Mouse (Mus musculus): Measurements from ENCODE around the gene Mup5. TPM values are rescaled to one million over a fixed set of nuclear protein-coding genes. Genes with fewer than 3 reads are reported as not detected.
"Not testable (repeated sequence)": the region's sequence is repeated elsewhere in the genome, so short reads cannot be mapped to it uniquely, and the experiment has no call there.

Gene Mup5
- not detected in 3 replicates for total RNA-seq (2017)

DNA sequence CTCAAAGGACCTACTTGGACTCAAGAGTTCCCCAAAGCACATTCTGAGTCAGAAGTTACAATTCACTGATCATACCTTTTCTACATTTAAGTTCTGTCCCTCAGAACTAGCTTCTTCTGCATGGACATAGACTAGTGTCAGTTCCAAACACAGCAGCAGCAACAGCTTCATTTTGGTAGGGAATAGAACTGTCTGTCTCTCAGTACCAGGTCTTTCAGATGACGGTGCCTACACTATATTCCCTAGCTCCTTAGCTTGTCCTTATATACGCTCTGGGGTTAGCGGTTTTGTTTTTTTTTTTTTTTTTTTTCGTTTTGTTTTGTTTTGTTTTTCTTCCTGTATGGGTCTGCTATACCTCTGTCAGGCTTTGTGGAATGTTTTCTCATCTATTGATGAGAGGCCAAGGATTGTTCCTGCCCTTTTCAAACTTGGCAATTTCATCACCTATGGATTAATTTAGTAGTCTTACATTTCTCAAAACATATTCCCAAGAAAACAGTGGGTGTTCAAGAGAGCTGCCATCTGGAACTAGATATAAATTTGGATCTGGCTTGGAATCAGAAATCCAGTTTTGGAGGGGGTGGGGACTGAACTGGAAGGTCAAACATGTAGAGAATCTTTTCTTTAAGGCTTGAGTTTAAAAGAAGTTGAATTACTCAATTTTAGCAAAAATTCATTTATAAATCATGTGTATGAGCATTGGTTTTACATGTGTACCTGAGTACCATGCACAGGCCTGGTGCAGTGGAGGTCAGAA lies at the start of gene Mup5:
TSS of gene Mup5 (minus strand) at position 282 of the 757 bp plus-strand sequence.
- ATAC-seq (replicated peaks; ENCODE audit: insufficient number of reproducible peaks, low FRiP score, low TSS enrichment, poor library complexity, severe bottlenecking) = no peak

- no peak for ATAC-seq (replicated peaks; ENCODE audit: insufficient number of reproducible peaks, low FRiP score, low TSS enrichment, poor library complexity, severe bottlenecking)
Measured at GRCm38 (mm10) chr4:61858160-61858559, 23.1 kb upstream of the Mup5 start.

DNA sequence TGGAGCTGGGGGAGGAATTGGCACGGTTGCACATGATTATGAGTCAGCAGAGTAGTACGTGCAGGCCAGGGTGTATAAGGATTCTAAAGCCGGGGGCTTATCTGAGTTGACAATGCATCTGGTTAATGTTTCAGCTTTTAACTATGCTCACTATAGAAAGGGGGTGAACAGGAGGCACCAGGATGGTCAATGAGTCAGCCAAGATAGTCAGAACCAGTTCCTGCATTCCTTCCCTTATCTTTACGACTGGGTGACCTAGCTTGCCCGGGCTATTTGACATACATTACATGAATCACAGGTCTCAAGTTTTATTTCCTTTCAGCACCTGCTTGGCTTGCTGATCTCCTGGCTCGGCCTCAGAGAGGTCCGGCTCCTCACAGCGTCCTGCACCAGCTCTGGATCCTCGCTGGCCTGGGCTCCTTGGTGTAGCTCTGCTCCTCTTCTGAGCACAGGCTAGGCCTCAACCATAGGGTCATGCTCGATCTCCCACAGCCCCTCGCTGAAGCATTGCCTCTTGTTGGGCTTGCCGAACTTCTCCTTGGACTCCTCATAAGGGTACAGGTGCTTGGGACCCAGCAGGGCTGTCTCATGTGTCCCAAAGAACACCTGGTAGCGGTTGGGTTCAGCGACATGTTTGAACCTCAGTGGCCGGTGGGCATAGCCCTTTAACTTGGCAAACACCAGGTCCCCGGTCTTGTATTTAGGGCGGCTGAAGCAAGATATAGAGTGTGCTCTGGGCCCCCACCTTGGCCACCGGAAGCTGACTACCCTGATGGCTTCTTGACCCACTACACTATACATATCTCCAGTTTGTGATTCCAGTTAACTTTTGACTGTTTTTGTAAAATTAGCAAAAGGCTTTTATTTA lies 21.0 kb upstream of the Mup5 start:
- ATAC-seq (replicated peaks; ENCODE audit: insufficient number of reproducible peaks, low FRiP score, low TSS enrichment, poor library complexity, severe bottlenecking) = peak; percentile 50; the same call in 1 of the 2 replicates

- ATAC-seq (replicated peaks; ENCODE audit: insufficient number of reproducible peaks, low FRiP score, low TSS enrichment, poor library complexity, severe bottlenecking) = 0 out of 2 replicates have a peak, but pooled peaks have one; percentile 59
Measured at GRCm38 (mm10) chr4:61855344-61855743, 20.3 kb upstream of the Mup5 start.

DNA sequence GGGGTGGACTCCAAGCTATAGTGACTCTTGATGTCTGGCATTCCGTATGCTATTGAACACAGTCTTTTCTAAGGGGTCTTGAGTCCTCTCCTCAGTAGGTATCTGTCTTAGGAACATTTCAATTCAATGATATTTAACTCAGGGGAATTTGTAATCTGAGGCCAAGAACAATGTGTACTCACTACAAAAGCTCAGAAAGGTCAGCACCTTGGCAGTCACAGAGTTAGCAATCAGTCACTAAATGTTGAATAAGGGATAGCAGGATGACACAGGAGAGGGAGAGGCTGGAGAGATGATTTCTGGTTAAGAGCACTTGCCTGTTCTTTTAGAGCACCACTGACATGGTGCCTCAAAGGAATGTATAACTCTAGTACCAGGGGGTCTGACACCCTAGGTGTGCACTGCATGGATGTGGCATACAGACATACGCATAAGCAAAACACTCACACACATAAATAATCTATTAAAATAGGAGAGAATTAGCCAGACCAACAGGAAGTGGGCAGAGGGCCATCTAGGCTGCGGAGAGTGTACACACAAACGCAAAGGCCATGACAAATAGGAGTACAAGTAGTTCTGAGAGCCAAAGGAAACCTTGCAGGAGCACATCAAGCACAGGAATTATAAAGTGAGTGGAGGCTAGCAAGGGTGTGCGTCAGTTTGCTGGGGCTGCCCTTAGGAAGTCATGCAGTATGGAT lies 9.9 kb upstream of the Mup5 start:
- no peak for ATAC-seq (replicated peaks; ENCODE audit: insufficient number of reproducible peaks, low FRiP score, low TSS enrichment, poor library complexity, severe bottlenecking)

GRCm38 (mm10) chr4:61829211-61829610 lies 5.8 kb downstream of the Mup5 start:
- no peak for ATAC-seq (replicated peaks; ENCODE audit: insufficient number of reproducible peaks, low FRiP score, low TSS enrichment, poor library complexity, severe bottlenecking)

- no peak for ATAC-seq (replicated peaks; ENCODE audit: insufficient number of reproducible peaks, low FRiP score, low TSS enrichment, poor library complexity, severe bottlenecking)
Measured at GRCm38 (mm10) chr4:61823185-61823584, 11.8 kb downstream of the Mup5 start.

- ATAC-seq (replicated peaks; ENCODE audit: insufficient number of reproducible peaks, low FRiP score, low TSS enrichment, poor library complexity, severe bottlenecking) = not testable (repeated sequence)
Measured at GRCm38 (mm10) chr4:61822541-61822940, 12.5 kb downstream of the Mup5 start.

DNA sequence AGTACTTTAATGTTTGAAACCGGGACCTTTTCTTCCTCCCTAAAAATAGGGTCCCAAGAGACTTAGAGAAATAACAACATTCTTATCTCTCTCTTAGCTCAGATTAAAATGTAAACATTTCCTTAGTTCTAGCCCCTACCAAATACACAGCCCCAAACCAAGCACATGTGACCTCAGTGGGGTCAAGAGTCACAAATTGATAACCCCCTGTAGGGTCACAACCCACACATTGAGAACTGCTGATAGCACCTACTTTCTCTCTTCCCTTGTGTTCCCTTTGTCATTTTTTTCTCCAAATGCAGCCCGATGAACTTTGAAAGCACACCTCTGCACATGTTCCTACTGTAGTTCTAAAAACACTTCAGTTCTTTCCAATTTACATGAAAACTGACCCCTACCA lies 19.4 kb downstream of the Mup5 start:
- ATAC-seq (replicated peaks; ENCODE audit: insufficient number of reproducible peaks, low FRiP score, low TSS enrichment, poor library complexity, severe bottlenecking) = no peak

GRCm38 (mm10) chr4:61813435-61813834 lies 21.6 kb downstream of the Mup5 start:
- ATAC-seq (replicated peaks; ENCODE audit: insufficient number of reproducible peaks, low FRiP score, low TSS enrichment, poor library complexity, severe bottlenecking) = no peak

- not testable (repeated sequence) for ATAC-seq (replicated peaks; ENCODE audit: insufficient number of reproducible peaks, low FRiP score, low TSS enrichment, poor library complexity, severe bottlenecking)
Measured at GRCm38 (mm10) chr4:61811193-61811592, 23.8 kb downstream of the Mup5 start.

DNA sequence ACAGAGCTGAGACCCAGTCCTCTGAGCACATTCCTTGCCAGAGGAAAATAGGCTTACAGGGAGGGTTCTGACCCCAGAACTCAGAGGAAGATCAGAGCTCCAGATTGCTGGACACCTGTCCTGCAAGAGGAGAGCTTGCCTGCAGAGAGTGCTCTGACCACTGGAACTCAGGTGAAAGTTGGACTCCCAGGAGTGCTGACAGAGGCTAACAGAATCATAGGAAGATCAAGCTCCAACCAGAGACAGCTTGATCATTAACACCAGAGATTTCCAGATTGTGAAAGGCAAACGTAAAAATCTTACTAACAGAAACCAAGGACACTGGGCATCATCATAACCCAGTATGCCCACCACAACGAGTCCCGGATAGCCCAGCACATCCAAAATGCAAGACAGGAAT lies 26.1 kb downstream of the Mup5 start:
- not testable (repeated sequence) for ATAC-seq (replicated peaks; ENCODE audit: insufficient number of reproducible peaks, low FRiP score, low TSS enrichment, poor library complexity, severe bottlenecking)

- ATAC-seq (replicated peaks; ENCODE audit: insufficient number of reproducible peaks, low FRiP score, low TSS enrichment, poor library complexity, severe bottlenecking) = not testable (repeated sequence)
Measured at GRCm38 (mm10) chr4:61789699-61790098, 45.3 kb downstream of the Mup5 start.

DNA sequence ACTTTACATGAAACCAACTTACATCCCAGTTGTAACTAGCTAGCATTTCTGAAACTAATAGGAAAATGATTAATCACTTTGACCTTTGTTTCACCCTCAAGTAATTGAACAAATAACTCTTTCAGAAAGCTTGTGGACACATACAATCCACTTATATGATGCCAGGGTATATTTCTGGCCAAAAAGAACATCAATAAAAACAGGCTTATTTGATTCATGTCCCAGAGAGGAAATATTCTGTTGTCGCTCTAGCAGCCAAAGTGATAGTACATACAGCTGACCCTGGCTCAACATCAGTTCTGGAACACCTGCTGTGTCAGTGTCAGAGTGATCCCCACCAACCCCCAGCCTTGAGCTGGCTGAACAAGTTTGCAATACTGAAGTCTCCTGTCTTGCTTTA lies 50.8 kb downstream of the Mup5 start:
- not testable (repeated sequence) for ATAC-seq (replicated peaks; ENCODE audit: insufficient number of reproducible peaks, low FRiP score, low TSS enrichment, poor library complexity, severe bottlenecking)

- not testable (repeated sequence) for ATAC-seq (replicated peaks; ENCODE audit: insufficient number of reproducible peaks, low FRiP score, low TSS enrichment, poor library complexity, severe bottlenecking)
Measured at GRCm38 (mm10) chr4:61782169-61782568, 52.9 kb downstream of the Mup5 start, which contains the start of gene Mup19. TSS of gene Mup19 (minus strand) at chr4:61782269.

All from monocyte, adult 5-6 weeks (primary cell).